Mouse (Mus musculus): ENCODE measurements around the gene Mreg.
"Not testable (repeated sequence)": the region's sequence is repeated elsewhere in the genome, so short reads cannot be mapped to it uniquely, and the experiment has no call there.

GRCm38 (mm10) chr1:72232592-72232991, 20.5 kb upstream of the Mreg start:
- peak in 1 of 2 experiments; percentile 55; a peak in 2 of 4 replicates for TF ChIP-seq CTCF (conservative IDR thresholded peaks at IDR 0.05 in 1 of 2, IDR thresholded peaks at IDR 0.05 in 1 of 2; ENCODE audit: low read depth in 2 of 2, low read length in 2 of 2)
- not testable (repeated sequence) for TF ChIP-seq RCOR1 (conservative IDR thresholded peaks at IDR 0.05; ENCODE audit: low read depth, low read length); TBP (conservative IDR thresholded peaks at IDR 0.05; ENCODE audit: low read depth, low read length); ZKSCAN1 (IDR thresholded peaks at IDR 0.05; ENCODE audit: borderline replicate concordance, low read depth, low read length); JUND (conservative IDR thresholded peaks at IDR 0.05; ENCODE audit: low read depth, low read length); CHD1 (IDR thresholded peaks at IDR 0.05; ENCODE audit: low read depth, low read length); UBTF (IDR thresholded peaks at IDR 0.05; ENCODE audit: low read depth, low read length); MAX (IDR thresholded peaks at IDR 0.05; ENCODE audit: low read length); USF1 (IDR thresholded peaks at IDR 0.05; ENCODE audit: low read depth, low read length); POLR2A (IDR thresholded peaks at IDR 0.05; ENCODE audit: low read depth, low read length); NRF1 (IDR thresholded peaks at IDR 0.05; ENCODE audit: low read depth, low read length)

Data from CH12.LX (cell line).